Mouse (Mus musculus): ENCODE data around the gene Fam219b. TPM values are rescaled to one million over a fixed set of nuclear protein-coding genes. Genes with fewer than 3 reads are reported as not detected.

The Fam219b gene
- total RNA-seq, 2 experiments from 2014 or later, result 5.6 to 6.3 TPM

DNA sequence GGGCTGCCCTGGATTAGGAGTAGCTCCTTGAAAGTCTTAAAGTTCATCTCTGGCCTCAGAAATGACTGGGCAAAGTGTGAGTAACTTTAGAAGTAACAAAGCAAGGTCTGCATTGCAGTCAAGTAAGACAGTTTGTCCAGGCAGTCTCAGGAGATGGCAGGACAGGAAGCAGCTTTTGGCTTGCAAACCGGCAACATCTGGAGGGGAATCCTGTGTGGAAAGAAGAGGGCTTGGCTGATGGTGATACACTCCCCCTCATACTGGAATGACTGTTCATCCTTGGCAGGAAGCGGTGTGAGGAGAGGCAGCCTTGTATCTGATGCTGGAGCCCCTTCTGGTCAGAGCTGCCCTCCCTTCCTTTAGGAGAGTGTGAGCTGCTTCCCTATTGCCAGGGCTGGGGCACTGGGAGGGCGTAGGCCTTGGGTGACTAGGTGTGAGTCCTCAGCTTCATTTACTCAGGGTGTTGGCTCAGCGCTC lies 25.6 kb downstream of the Fam219b start:
- DNase-seq (ENCODE audit: low spot score), result peak; percentile 64

DNA sequence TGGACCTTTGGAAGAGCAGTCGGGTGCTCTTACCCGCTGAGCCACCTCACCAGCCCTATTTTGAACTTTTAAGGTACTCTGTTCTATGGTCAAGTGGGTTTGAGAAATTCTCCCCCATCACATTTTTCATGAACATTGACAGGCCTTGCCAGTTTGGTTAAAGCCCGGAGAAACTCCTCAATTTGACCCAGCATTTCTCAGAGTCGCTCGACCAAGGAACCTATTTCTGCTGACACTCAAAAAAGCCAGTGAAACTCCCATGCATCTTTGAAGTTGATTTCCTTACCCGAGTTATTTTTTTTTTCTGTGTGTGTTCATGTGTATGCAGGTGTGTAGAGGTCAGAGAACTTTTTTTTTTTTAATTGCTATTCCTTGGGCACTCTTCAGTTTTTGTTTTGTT lies 27.3 kb downstream of the Fam219b start:
- no peak for DNase-seq (ENCODE audit: low spot score)

- DNase-seq (ENCODE audit: low spot score), result no peak
These were observed 28.5 kb downstream of the Fam219b start for GRCm38 (mm10) chr9:57565741-57566221.

GRCm38 (mm10) chr9:57566846-57567245 lies 29.5 kb downstream of the Fam219b start:
- DNase-seq (ENCODE audit: low spot score), result no peak

DNA sequence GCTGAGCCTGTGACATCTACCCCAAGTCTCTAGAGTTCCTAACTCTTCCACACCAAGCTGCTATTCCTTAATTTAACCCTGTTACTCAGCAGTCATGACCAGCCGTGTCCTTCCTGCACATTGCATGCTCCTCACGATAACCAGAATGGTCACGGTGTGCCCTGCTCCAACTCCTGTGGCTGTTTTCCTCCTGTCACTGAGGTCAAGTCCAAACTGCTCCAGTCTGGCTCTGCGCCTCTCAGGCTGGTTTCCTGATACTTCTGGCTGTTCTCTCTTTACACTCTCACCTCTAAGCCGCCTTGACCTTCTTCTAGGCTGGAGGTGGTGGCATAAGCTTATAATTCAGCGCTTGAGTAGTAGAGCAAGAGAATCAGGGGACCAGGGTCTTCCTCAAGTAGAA lies 31.2 kb downstream of the Fam219b start:
- DNase-seq (ENCODE audit: low spot score), result peak; percentile 82

GRCm38 (mm10) chr9:57574397-57574796 lies 37.1 kb downstream of the Fam219b start:
- DNase-seq (ENCODE audit: low spot score), result peak; percentile 40

GRCm38 (mm10) chr9:57575577-57575976 lies 38.2 kb downstream of the Fam219b start:
- DNase-seq (ENCODE audit: low spot score), result no peak

DNA sequence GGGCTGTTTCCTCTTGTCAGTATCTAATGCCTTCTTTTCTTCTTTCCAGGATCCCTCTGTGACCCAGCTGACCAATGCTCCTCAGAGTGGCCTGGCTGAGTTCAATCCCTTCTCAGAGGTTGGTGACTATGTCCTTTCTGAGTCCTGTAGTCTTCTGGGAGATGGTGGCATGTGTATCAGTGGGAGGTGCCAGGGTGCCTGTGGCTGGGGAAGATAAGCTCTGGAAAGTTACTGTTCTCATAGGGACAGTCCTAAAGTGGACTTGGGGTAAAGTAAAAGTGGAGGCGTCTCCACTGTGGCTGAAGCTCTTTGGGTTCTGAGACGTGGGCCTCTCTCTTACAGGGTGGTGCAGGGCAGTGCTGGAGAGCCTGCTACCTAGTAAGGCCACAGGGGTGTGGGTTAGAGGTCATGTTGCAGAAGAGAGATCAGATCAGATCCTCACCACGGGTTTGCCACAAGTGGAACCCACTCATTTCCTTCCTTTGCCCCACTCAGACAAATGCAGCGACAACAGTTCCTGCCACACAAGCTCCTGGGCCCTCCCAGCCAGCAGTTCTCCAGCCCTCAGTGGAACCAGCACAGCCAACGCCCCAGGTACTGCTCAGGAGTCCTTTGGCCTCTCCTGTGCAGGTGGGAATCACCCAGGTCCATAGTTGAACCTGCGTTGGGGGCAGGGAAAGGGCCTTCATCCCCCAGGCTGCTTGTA lies 40.0 kb downstream of the Fam219b start:
- DNase-seq (ENCODE audit: low spot score), result no peak

DNA sequence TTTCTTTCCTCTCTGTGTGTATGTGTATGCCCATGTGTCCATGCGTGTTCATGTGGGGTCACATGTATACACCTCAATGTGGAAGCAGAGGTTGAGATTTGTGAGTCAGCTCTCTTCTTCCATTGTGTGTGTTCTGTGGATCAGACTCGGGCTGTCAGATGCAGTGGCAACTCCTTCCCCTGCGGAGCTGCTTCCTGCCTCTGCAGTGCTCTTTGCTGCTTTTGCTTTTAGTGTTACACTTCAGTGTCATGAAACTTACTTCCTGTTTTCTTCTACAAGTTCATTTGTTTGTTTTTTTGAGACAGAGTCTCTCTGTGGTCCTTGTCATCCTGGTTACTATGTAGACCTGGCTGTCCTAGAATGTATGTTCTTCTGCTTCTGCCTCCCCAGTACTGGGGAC lies 47.7 kb downstream of the Fam219b start:
- DNase-seq (ENCODE audit: low spot score), result no peak

DNA sequence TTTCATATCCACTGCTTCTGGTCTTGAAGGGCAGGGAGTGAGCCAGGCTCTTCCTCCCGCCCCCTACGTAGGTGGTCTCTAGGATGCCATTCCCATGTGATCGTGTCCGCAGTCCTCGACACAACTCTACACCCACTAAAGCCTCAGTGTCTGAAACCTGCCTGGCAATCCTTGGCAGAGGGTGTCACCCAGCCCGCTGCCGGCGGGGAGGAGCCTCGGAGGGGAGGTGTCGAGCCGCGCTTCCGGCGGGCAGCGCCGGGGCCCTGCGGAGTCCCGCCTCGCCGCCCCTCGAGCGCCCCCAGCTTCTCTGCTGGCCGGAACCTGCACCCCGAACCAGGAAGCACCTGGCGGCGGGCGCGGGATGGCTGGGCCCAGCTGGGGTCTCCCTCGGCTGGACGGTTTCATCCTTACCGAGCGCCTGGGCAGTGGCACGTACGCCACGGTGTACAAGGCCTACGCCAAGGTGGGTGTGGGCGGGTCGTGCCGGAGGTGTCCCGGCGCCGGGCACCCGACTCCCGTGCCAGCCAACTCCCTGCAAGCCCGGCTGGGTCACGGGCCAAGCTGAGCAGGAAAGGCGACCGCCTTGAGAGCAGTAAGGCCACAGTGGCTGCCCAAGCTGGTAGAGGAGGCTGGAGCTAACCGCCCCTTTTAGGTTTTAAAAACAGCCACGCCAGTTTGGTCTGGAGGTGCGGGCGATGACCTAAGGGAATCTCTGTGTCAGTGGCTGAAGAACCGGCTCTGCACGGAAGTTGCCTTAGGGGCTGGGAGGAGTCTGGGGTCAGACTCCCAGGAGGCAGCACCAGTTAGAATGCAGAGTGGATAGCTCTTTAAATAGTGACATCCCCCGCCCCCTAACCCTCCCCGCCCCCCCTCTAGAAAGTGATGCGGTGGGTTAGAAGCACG lies 52.1 kb downstream of the Fam219b start, which contains the start of gene Ulk3:
Gene Ulk3 (plus strand): TSS at position 229 of the 903 bp plus-strand sequence.
- peak; percentile 76 for DNase-seq (ENCODE audit: low spot score)

DNA sequence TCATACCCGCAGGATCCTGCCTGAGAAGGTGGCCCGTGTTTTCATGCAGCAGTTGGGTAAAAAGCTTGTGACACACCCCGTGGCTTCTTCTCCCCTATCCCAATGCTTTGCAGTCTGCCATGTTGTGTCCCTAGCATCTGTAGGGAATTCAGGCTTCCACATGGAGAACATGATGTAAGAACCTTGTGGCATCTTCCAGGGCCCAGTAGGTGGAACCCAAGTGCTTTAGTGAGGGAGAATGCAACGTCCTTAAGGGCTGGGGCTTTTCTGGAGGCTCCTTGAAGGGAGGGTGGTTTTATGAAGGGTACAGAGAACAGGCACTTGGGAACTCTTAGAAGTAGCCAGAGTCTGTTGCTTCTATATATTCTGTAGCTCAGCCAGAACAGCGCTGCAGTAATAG lies 53.4 kb downstream of the Fam219b start:
- no peak for DNase-seq (ENCODE audit: low spot score)

Other genes starting within 250 kb of the Fam219b start
- gene Ppcdc, start 97.4 kb upstream of the Fam219b start, total RNA-seq (2021), result 1 to 10 TPM; 6.5 to 7.9 TPM
- 1 to 10 TPM in 1 of 2 experiments, under 1 TPM in 1; 0.98 to 1.2 TPM for gene Scamp5, start 69.5 kb upstream of the Fam219b start, total RNA-seq (2021)
- gene Rpp25, start 33.5 kb upstream of the Fam219b start, total RNA-seq (2021), result not detected
- gene Cox5a, start 16.3 kb upstream of the Fam219b start, total RNA-seq (2021), result 1,000 to 10,000 TPM; 1,174 to 1,300 TPM
- gene Mpi, start 15.2 kb downstream of the Fam219b start, total RNA-seq (2021), result 10 to 100 TPM; 75.0 to 76.2 TPM
- 10 to 100 TPM; 41.8 to 43.1 TPM for gene Scamp2, start 23.4 kb downstream of the Fam219b start, total RNA-seq (2021)
- gene Ulk3, start 51.9 kb downstream of the Fam219b start, total RNA-seq (2021), result 1 to 10 TPM; 3.3 to 3.8 TPM
- gene Cplx3, start 68.8 kb downstream of the Fam219b start, total RNA-seq (2021), result not detected
- gene Lman1l, start 83.2 kb downstream of the Fam219b start, total RNA-seq (2021), result not detected
- gene Csk, start 116.1 kb downstream of the Fam219b start, total RNA-seq (2021), result 1 to 10 TPM; 6.4 to 9.8 TPM
- gene Cyp1a2, start 146.2 kb downstream of the Fam219b start, total RNA-seq (2021), result not detected
- gene Cyp1a1, start 150.4 kb downstream of the Fam219b start, total RNA-seq (2021), result under 1 TPM; 0.24 to 0.37 TPM
- 1 to 10 TPM; 4.7 to 5.1 TPM for gene Edc3, start 171.0 kb downstream of the Fam219b start, total RNA-seq (2021)
- 10 to 100 TPM; 36.1 to 45.2 TPM for gene Clk3, start 228.3 kb downstream of the Fam219b start, total RNA-seq (2021)

Measured in gastrocnemius, adult 18-20 months (tissue).